Mouse (Mus musculus): ENCODE data around the gene Macrod2.

DNA sequence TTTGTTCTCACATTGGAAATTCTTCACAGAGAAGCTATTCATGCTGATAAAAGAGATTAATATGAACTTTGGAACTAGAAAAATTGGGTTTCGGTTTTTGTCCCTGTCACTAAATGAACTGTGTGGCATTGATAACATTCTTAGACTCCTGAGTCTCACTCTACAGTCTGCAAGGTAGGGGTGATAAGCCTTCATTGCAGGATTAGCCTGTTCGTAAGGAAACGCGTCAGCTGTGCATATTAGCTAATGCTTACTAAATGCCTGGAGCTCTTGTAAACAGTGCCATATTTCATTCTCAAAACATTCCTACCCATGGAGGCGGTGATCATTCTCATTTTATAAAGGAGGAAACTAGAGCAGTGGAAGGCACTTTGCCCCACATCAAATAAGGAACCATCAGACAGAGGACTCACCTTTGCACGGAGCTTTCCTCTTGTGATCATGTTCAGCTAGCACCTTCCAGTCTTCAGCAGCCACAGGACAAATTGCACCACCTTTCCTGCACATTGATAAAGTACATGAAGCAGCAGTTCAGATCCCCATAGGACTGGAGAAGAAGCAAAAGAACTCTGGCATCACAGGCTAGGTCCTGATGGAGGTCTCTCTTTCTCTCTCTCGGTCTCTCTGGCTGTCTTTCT, 891.1 kb downstream of the Macrod2 start:
- TF ChIP-seq CTCF (IDR thresholded peaks at IDR 0.05; ENCODE audit: borderline replicate concordance, insufficient read depth, low read depth, low read length), result no peak
- no peak for TF ChIP-seq POLR2A (IDR thresholded peaks at IDR 0.05; ENCODE audit: borderline replicate concordance, insufficient read depth, low read length)

Measured in cerebellum, adult 2 months (tissue).